Mouse (Mus musculus) intestine, embryonic 16.5 days (tissue): ENCODE results near the gene Sept9. TPM values are rescaled to one million over a fixed set of nuclear protein-coding genes. Genes with fewer than 3 reads are reported as not detected.

Experiments used
- ATAC-seq: fragments of 200-750 bp; cut with Nextera tagmentation; 2 replicates; pipeline ENCODE4 v1.8.0; 2017; ENCODE audit warnings: moderate TSS enrichment, moderate library complexity
- H3K27ac ChIP-seq: fragments of 300-500 bp; sonication (generic); 2 replicates; pipeline ENCODE4 v1.5.1; 2014; ENCODE audit warnings: mild to moderate bottlenecking, low read length
- H3K27me3 ChIP-seq: fragments of 300-500 bp; sonication (generic); replicated peaks from 2 replicates; pipeline ENCODE4 v1.6.1; 2014; ENCODE audit warnings: low read length, control low read depth, mixed read lengths; ENCODE audit not compliant: control insufficient read depth, insufficient read depth
- H3K36me3 ChIP-seq: fragments of 300-500 bp; sonication (generic); 2 replicates; pipeline ENCODE4 v1.6.1; 2014; ENCODE audit warnings: low read length, control low read depth; ENCODE audit not compliant: control insufficient read depth, insufficient read depth
- H3K4me1 ChIP-seq: fragments of 300-500 bp; sonication (generic); 2 replicates; pipeline ENCODE4 v1.6.1; 2014; ENCODE audit warnings: low read length, control low read depth, mixed read lengths; ENCODE audit not compliant: control insufficient read depth, insufficient read depth
- H3K4me2 ChIP-seq: fragments of 300-500 bp; sonication (generic); 2 replicates; pipeline ENCODE4 v1.6.1; 2014; ENCODE audit warnings: low read depth, low read length, control low read depth
- H3K4me3 ChIP-seq: fragments of 300-500 bp; sonication (generic); 2 replicates; pipeline ENCODE4 v1.5.1; 2014; ENCODE audit warnings: mild to moderate bottlenecking, low read length
- H3K9ac ChIP-seq: fragments of 300-500 bp; sonication (generic); 2 replicates; pipeline ENCODE4 v1.6.1; 2014; ENCODE audit warnings: low read depth, low read length
- H3K9me3 ChIP-seq: fragments of 300-500 bp; sonication (generic); 2 replicates; pipeline ENCODE4 v1.6.1; 2016; ENCODE audit warnings: low read length, control low read depth; ENCODE audit not compliant: control insufficient read depth
- WGBS: fragments of 180-500 bp; shearing (Covaris S2); extraction: QIAGEN DNeasy Blood & Tissue Kit; methylation state at CpG from one replicate; pipeline ENCODE4 v1.1.7; 2014; 5-methylcytosine and 5-hydroxymethylcytosine counted together
- polyA plus RNA-seq: library from polyadenylated mRNA; unstranded; fragments of >200 nt; fragmentation: Nextera tagmentation; extraction: Ambion mirVana; gene quantifications from 2 replicates; pipeline ENCODE4 v1.2.1, GENCODE M21; 2015

The Sept9 gene
- polyA plus RNA-seq, 1 experiment from 2014 or later = 183 TPM

GRCm38 (mm10) chr11:117235898-117236459 is 36.5 kb downstream of the Sept9 start:
- Histone ChIP-seq H3K36me3 (no peaks in the 10 kb centered on the region), H3K4me3 (no peak overlapping the region), H3K4me2 (no peak overlapping the region), H3K9me3 (no peaks in the 10 kb centered on the region), H3K27ac (peak overlapping the region; percentile 68), H3K9ac (peak overlapping the region; percentile 54; the same call in 1 of the 2 replicates), H3K27me3 (no peaks in the 10 kb centered on the region), H3K4me1 (peaks cover 47% of the 10 kb centered on the region)
- ATAC-seq = no peak
- WGBS = 40% methylated on average over 9 of the region's 9 CpGs

GRCm38 (mm10) chr11:117238169-117238568 is 38.7 kb downstream of the Sept9 start:
- H3K4me1 ChIP-seq = peaks cover 35% of the 10 kb centered on the region
- H3K9ac ChIP-seq = no peak overlapping the region
- H3K27ac ChIP-seq = no peak overlapping the region
- 7% methylated on average over 4 of the region's 4 CpGs for WGBS
- H3K36me3 ChIP-seq = no peaks in the 10 kb centered on the region
- H3K27me3 ChIP-seq = no peaks in the 10 kb centered on the region
- H3K4me2 ChIP-seq = no peak overlapping the region
- no peaks in the 10 kb centered on the region for H3K9me3 ChIP-seq
- ATAC-seq = peak; percentile 41; the same call in 1 of the 2 replicates
- no peak overlapping the region for H3K4me3 ChIP-seq

GRCm38 (mm10) chr11:117239617-117240016 is 40.2 kb downstream of the Sept9 start:
- Histone ChIP-seq H3K36me3 (no peaks in the 10 kb centered on the region), H3K27me3 (no peaks in the 10 kb centered on the region), H3K9me3 (no peaks in the 10 kb centered on the region), H3K4me1 (peaks cover 20% of the 10 kb centered on the region), H3K4me2 (no peak overlapping the region), H3K4me3 (no peak overlapping the region), H3K9ac (no peak overlapping the region), H3K27ac (no peak overlapping the region)
- 86% methylated on average over 6 of the region's 6 CpGs for WGBS
- ATAC-seq = no peak

- Histone ChIP-seq H3K4me2 (no peak overlapping the region), H3K4me1 (peaks cover 13% of the 10 kb centered on the region), H3K9ac (no peak overlapping the region), H3K27me3 (no peaks in the 10 kb centered on the region), H3K27ac (no peak overlapping the region), H3K4me3 (no peak overlapping the region), H3K9me3 (no peaks in the 10 kb centered on the region), H3K36me3 (no peaks in the 10 kb centered on the region)
- ATAC-seq = no peak
- 79% methylated on average over 9 of the region's 9 CpGs for WGBS
Observed at GRCm38 (mm10) chr11:117240322-117240721, 40.9 kb downstream of the Sept9 start.

GRCm38 (mm10) chr11:117240861-117241738 is 41.6 kb downstream of the Sept9 start:
- Histone ChIP-seq H3K9me3 (no peaks in the 10 kb centered on the region), H3K27me3 (no peaks in the 10 kb centered on the region), H3K4me2 (no peak overlapping the region), H3K36me3 (no peaks in the 10 kb centered on the region), H3K4me1 (peaks cover 6% of the 10 kb centered on the region), H3K4me3 (no peak overlapping the region), H3K9ac (no peak overlapping the region), H3K27ac (no peak overlapping the region)
- 80% methylated on average over 11 of the region's 11 CpGs for WGBS
- ATAC-seq = no peak

- Histone ChIP-seq H3K4me3 (no peak overlapping the region), H3K36me3 (no peaks in the 10 kb centered on the region), H3K4me1 (peaks cover 9% of the 10 kb centered on the region), H3K27ac (peak overlapping the region; percentile 38; the same call in 1 of the 2 replicates), H3K9me3 (no peaks in the 10 kb centered on the region), H3K4me2 (no peak overlapping the region), H3K9ac (no peak overlapping the region), H3K27me3 (no peaks in the 10 kb centered on the region)
- no peak for ATAC-seq
- WGBS = 83% methylated on average over 10 of the region's 10 CpGs
Observed at GRCm38 (mm10) chr11:117242339-117243084, 43.1 kb downstream of the Sept9 start.

GRCm38 (mm10) chr11:117243536-117244290 is 44.3 kb downstream of the Sept9 start:
- H3K4me2 ChIP-seq = no peak overlapping the region
- H3K27me3 ChIP-seq = no peaks in the 10 kb centered on the region
- H3K4me1 ChIP-seq = peaks cover 13% of the 10 kb centered on the region
- H3K4me3 ChIP-seq = no peak overlapping the region
- no peaks in the 10 kb centered on the region for H3K9me3 ChIP-seq
- 82% methylated on average over 12 of the region's 12 CpGs for WGBS
- H3K9ac ChIP-seq = no peak overlapping the region
- no peak for ATAC-seq
- H3K27ac ChIP-seq = no peak overlapping the region
- no peaks in the 10 kb centered on the region for H3K36me3 ChIP-seq

GRCm38 (mm10) chr11:117245041-117245725 is 45.7 kb downstream of the Sept9 start:
- Histone ChIP-seq H3K4me2 (no peak overlapping the region), H3K4me1 (peaks cover 22% of the 10 kb centered on the region), H3K9ac (no peak overlapping the region), H3K9me3 (no peaks in the 10 kb centered on the region), H3K27ac (no peak overlapping the region), H3K36me3 (no peaks in the 10 kb centered on the region), H3K27me3 (no peaks in the 10 kb centered on the region), H3K4me3 (no peak overlapping the region)
- no peak for ATAC-seq
- 65% methylated on average over 8 of the region's 8 CpGs for whole genome bisulfite sequencing
